Mouse (Mus musculus): ENCODE data around the gene Supt20.
"Not testable (repeated sequence)": the region's sequence is repeated elsewhere in the genome, so short reads cannot be mapped to it uniquely, and the experiment has no call there.

Gene Supt20

DNA sequence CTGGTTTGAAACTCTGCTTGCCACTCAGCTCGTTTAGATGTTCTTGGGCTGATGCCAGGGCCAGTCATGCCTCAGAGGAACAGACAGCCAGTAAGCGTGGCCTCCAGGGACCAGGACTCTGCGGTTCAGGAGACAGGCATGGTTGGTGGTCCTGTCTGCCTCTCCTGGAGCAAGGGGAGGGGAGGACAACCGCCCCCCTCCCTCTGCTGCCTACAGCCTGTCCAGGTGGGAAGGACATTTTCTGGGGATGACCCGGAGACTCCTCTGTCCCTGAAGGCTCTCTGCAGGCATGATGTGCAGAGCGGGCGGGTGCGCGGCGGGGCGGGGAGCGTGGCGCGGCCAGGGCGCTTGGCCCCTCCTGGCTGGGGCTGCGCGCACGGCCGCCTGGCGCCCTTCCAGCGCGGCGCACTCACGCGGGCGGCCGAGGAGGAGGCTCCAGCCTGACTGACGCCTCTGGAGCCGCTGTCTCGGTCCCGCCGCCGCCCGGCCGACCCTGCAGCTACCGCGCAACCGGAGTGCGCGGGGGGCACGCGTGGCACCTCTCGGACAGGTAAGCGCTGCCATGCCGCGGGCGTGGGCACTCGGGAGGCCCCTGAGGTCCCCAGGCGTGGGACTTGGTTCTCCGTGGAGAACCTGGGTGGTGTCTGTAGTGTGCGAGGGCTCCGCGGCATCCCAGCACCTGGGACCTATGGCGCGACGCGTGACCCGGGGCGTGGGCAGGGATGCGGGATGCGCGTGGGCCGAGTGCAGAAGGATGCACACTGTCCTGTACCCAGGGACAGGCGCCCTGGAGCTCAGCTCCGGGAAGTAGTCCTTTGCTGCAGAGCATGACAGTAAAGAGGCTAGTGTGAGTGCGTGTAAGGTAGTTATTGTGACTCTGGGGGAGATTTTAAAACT, 62.8 kb downstream of the Supt20 start, which contains the start of gene Smad9:
Gene Smad9, plus strand, starts transcription at position 438 of the 897 bp plus-strand sequence.
- DNase-seq (ENCODE audit: low spot score in 2 of 2): peak; percentile 54 to 56

DNA sequence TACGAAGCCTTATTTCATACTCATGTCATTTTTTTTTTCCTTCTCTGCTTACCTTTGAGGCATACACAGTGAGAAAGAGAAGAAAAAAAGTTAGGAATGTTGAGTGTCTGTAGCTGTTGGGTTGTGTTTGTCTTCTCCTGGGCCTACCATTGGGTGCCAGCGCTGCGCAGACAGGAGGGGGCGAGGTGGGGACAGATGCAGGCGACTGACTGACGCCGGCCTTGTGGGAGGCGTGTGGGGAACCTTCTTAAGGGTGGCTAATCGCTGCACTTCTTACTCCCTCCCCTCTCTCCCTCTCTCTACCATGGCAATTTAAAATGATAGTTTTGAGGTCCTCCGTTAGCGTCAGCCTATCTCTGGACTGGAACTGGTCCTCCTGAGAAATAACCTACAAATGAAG, 63.5 kb downstream of the Supt20 start:
- DNase-seq (ENCODE audit: low spot score in 2 of 2): peak; percentile 55 to 59

DNA sequence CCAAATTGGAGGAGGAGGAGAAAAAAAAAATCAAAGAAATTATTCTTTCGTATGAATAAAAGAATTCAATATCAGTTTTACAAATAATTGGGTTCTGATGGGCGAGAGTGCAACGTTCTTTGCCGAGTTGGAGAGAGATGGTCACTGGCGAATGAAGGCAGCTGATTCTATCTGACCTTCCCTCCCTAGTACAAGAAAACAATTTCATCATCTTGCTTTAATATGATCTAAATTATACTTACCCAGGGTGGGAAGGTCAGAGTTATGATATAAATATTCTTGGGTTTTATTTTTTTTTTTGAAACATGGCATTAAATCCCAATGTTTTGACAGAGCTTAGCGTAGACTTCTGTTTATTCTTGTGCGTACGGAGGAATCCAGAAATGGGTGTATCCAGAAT, 64.8 kb downstream of the Supt20 start:
- DNase-seq (ENCODE audit: low spot score in 2 of 2): no peak

DNA sequence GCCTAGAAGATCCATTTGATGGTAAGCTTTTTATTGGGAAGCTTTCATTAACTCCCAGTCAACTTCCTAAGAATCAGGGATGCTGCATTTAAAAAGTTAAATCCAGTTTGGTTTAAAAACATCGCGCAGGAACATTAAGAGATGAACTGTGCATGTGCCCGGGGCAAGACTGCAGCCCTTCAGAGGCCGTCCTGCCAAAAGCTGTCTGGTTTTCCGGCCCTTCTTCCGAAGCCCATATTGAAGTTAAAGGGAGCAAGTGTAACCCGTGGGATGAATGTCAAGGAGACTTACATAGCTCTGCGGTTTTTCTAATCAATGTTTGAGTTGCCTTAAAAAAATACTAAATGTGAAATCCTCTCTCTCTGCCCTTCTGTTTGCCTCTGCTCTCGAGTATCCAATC, 66.6 kb downstream of the Supt20 start:
- DNase-seq (ENCODE audit: low spot score in 2 of 2): no peak

DNA sequence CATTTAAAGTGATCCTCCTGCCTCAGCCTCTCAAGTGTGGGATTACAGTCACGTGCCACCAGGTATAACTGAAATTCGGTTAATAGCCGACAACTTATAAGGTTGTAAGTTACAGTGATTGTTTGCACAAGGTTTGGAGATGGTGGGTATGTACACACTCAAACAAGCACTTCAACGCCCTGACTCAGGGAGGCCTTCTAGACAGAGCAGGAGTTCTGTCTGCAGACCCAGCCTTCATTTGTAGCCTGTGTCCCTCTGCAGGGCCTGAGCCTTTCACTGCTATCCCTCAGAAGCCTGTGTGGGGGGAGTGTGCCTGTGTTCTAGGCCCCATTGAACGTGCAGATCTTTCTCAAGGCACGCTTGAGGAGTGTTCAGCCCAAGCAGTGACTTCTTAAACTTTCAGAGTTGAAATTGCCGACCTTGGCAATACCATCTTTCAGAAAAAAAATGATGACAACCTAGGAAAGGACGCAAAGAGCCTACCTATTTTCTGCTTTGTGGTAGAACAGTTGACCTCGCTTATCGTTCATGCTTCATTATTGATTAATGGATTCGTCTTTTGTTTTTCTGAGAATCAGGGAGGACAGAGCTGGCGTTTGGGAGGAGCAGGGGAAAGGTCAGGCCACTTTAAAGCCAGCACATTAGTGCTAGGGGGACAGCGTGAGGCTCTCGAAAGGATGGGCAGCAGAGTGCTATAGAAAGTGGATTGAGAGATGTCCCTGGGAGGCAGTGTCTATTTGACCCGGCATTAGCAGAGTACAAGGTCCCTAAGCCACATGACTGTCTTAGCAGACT, 67.9 kb downstream of the Supt20 start:
- DNase-seq (ENCODE audit: low spot score in 2 of 2): no peak

DNA sequence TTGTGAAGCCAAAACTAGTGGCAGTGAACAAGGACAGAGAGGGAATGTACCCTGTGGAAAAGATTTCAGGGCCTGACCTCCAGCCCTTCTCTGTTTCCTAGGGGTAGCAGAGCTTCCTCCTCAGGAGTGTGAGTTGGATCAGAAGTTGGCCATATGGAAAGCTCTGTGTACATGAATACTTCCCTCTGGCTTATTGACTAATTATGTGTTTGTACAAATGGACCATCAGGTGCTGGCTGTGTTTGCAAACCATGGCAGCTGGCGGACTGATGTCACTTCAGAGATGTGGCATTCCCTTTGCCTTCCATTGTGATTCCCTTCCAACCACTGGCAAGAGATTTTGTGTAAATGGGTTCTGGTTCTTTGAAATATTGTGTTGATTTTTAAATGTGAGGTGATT, 68.7 kb downstream of the Supt20 start:
- no peak for DNase-seq (ENCODE audit: low spot score in 2 of 2)

DNA sequence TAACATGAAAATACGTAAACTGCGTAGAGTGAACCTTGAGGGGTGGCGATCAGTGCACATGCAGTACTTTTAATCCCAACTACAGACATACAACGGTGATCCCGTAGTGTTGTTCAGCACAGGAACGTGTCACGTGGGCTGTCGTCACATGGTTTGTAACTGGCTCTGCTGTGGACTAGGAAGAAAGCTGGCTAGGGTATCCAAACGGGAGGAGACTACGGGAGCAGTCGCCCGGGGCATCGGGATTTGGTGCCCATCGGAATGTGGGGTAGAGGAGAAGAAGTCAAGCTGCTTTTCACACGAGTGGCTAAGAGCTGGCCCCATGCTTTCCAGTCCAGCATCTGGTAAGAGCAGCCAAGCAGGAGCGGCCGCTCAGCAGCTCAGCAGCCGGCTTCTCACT, 71.8 kb downstream of the Supt20 start:
- DNase-seq (ENCODE audit: low spot score in 2 of 2): peak; percentile 12 to 34

DNA sequence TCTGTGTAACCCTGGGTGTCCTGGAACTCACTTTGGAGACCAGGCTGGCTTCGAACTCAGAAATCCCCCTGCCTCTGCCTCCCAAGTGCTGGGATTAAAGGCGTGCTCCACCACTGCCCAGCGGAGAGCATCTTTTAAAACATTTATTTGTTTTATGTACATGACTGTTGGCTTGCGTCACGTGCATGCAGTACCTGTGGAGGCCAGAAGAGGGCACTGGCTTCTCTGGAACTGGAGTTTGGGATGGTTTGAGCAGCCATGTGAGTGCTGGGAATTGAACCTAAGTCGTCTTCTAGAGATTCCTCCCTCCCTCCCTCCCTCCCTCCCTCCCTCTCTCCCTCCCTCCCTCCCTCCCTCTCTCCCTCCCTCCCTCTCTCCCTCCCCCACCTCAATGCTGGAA, 72.9 kb downstream of the Supt20 start:
- DNase-seq (ENCODE audit: low spot score in 2 of 2): not testable (repeated sequence)

DNA sequence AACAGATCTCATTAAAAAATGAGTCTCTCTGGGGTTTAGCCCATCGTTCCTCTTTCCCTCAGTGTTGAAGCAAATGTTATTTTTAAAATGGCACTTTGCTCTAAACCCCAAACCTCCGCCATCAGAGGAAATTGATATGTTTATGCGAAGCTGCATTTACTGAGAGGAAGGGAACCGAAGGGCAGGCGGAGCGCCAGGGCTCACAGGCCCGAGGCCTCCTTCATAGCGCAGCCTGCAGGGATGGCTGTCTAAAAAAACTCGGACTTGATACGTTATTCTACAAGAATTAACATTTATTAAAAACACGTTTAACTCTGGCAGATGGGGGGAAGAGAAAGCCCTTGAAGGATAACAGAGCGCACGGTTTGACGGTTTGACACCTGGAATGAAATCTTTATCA, 73.4 kb downstream of the Supt20 start:
- DNase-seq (ENCODE audit: low spot score in 2 of 2): no peak

DNA sequence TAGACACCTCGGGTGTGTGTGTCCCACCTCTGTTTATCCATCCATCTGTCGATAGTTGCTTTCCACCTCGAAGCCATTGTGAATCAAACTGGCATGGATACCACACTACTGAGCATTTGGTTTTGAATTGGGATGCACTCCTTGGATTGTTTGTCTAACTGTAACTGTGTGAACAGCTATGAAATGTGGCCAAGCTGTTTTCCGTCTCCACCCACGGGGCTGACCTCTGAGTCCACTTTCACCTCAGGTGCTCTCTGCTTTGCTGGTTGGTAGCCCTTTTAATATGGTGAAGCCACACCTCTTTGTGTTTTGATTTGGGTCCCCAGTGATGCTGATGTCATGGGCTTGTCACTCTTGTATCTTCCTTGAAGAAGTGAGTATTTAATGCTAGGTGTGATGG, 74.2 kb downstream of the Supt20 start:
- DNase-seq (ENCODE audit: low spot score in 2 of 2): no peak

DNA sequence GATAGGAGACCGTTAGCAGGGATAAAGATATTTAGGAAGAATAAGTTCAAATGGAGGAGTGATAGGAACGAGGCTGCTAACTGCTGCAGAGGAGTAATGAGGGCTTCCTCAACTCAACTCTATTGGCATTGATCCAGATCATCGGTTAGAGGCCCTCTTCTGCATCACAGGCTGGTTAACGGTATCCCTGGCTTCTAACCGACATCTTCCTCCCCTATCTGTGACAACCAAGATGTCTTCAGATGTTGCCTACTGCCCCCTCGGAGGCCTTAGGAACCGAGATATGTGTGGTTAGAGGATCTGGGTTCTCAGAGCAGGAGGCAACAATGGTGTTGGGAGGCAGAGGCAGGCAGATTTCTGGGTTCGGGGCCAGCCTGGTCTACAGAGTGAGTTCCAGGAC, 76.0 kb downstream of the Supt20 start:
- DNase-seq (ENCODE audit: low spot score in 2 of 2): no peak

DNA sequence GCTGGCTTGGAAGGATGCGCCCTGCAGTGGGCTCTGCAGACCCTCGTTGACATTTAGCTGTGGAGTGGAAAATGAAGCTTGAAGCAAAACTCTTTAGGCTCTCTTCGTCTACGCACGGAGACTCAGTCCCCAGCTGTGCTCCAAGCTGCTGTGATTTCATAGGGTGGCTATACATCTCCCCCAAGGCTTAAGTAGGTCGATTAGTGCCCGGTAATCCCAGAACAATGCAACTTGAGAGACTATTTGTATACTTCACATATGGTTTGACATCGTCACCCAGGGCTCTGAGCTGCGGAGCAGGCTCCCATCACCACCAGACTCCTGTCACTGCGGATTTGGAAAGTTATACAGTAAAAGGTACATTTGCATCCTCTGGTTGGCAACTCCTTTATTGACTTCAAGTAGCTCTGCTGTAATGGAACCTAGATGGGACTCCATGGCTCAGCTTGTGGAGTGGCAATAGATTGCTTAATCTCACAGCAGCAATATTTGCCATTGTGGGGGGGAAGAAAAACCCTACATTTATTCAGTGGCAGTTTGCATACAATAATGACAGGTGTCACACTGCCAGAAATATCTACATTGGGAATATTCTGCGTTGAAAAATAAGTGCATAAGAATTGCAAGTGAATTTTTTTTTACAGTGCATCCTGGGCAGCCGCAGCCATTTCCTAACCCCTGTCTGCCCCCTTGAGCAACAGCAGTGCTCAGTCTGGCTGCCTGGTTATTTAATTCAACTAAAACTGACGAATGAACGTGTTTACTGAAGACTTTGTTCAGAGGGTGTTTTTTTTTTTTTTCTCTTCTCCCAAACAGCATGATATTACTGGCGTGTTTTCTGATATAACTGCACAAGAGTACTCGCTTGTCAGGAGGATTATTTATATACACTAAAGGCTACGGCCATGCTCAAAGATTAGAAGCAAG, 77.0 kb downstream of the Supt20 start:
- DNase-seq (ENCODE audit: low spot score in 2 of 2): no peak

DNA sequence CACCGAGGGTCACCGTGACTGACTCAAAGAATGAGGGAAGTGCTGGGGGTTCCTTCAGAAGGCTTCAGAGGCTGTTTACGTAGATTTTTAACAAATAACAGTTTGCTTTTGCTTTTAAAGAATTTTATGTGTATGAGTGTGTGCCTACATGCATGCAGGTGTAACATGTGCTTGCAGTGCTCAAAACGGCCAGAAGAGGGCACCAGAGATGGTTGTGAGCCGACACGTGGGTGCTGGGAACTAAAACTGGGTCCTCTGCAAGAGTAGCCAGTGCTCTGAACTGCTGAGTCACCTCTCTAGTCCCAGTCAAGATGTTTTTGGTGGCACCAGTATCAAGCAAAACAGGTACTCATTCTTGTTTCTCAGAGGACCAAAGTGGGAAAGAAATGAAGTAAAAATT, 81.0 kb downstream of the Supt20 start:
- no peak for DNase-seq (ENCODE audit: low spot score in 2 of 2)

DNA sequence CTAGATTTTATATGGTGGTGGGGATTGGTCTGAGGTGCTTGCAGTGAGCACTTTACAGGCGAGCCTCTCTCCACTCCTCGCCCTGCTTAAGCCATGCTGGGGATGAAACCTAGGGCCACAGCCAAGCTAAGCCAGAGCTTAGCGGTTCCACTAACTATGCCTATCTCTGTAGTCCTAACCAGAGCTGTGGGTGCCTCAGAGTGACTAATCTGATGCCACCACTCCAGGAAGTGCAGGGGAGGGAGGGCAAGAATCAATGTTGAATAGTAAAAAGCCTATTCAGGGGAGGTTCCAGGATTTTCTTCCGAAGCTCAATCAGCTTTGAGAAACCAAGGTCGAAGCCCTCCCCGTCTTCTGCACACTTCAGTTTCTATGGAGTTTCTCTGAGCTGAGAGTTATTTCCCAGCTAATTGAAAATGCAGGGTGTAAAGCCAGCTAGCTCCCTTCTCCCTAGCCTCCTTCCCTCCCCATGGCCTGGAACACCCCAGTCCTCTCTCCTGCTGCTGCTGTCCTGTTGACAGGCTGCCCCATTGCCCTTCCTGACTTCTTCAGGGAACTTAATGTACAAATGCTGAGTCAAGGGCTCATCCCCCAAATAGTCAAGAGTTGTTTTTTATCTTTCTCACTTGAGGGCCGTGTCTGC, 83.5 kb downstream of the Supt20 start:
- DNase-seq (ENCODE audit: low spot score in 2 of 2): no peak

All from frontal cortex, postnatal 36 days (tissue).